Mouse (Mus musculus): ENCODE results near the gene Aldh1a2.

DNA sequence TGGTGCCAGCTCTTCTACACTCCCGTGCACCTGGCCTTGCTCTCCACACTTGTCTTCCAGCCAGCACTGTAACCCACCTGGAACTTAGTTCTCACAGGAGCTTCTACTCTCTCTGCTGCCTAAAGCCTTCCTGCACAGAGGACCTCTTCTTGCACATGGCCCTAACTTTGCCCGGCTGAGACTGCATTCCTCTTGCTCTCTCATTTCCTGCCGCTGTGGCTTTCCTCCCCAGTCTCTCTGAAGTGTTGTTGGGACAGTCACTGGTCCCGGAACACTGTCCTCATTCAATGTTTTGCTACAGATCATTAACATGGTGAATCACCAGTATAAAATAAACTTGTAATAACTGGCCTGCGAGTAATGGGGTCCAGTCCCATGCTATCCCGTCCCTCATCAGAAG, 73.1 kb downstream of the Aldh1a2 start:
- TF ChIP-seq CTCF (IDR thresholded peaks at IDR 0.05; ENCODE audit: low read depth), result no peak
- no peak for TF ChIP-seq EP300 (IDR thresholded peaks at IDR 0.05; ENCODE audit: low read depth)
